Mouse (Mus musculus) ES-E14 (cell line): ENCODE measurements around the gene Dnajc9. TPM values are rescaled to one million over a fixed set of nuclear protein-coding genes. Genes with fewer than 3 reads are reported as not detected.

Experiments
- DNase-seq: peaks from one replicate; pipeline ENCODE4 v3.0.0-alpha.2; 2013; ENCODE audit warnings: low read depth, low spot score
- H3K27ac ChIP-seq: 2 replicates; pipeline ENCODE4 v1.5.1; 2012; ENCODE audit warnings: low read depth, mild to moderate bottlenecking, low read length, moderate library complexity, mixed read lengths; ENCODE audit not compliant: poor library complexity, insufficient read depth, severe bottlenecking
- H3K36me3 ChIP-seq: 2 replicates; pipeline ENCODE4 v1.6.1; 2012; ENCODE audit warnings: mild to moderate bottlenecking, low read length, moderate library complexity, mixed read lengths; ENCODE audit not compliant: control insufficient read depth, poor library complexity, insufficient read depth, severe bottlenecking
- H3K4me1 ChIP-seq, 2 experiments: fragments of 150-350 bp in 1 of 2; sonication (generic) in 1 of 2; 2 replicates each; pipeline ENCODE4 v1.6.1; 2012; ENCODE audit warnings: low read length in 2 of 2, mild to moderate bottlenecking in 1 of 2, mixed read lengths in 1 of 2; ENCODE audit not compliant: control insufficient read depth in 2 of 2, insufficient read depth in 2 of 2, poor library complexity in 1 of 2
- H3K4me3 ChIP-seq, 2 experiments: fragments of 150-350 bp in 1 of 2; sonication (generic) in 1 of 2; 2 replicates each; pipeline ENCODE4 v1.5.1; 2012; ENCODE audit warnings: low read length in 2 of 2, low read depth in 1 of 2, mild to moderate bottlenecking in 1 of 2, mixed read lengths in 1 of 2; ENCODE audit not compliant: insufficient read depth in 1 of 2, poor library complexity in 1 of 2, severe bottlenecking in 1 of 2
- H3K9ac ChIP-seq: 2 replicates; pipeline ENCODE4 v1.6.1; 2012; ENCODE audit warnings: low read depth, mild to moderate bottlenecking, low read length, mixed read lengths; ENCODE audit not compliant: poor library complexity, insufficient read depth, severe bottlenecking
- H3K9me3 ChIP-seq: fragments of 150-350 bp; sonication (generic); 2 replicates; pipeline ENCODE4 v1.6.1; 2012; ENCODE audit warnings: low read depth, mild to moderate bottlenecking, low read length; ENCODE audit not compliant: control insufficient read depth, insufficient read depth
- CHD2 ChIP-seq: IDR thresholded peaks from 2 replicates; pipeline ENCODE4 v1.6.1; 2014; ENCODE audit warnings: mild to moderate bottlenecking, low read depth, low read length, inconsistent platforms
- HCFC1 ChIP-seq: IDR thresholded peaks from 2 replicates; pipeline ENCODE4 v1.6.1; 2012; ENCODE audit warnings: low read length, inconsistent platforms, borderline replicate concordance; ENCODE audit not compliant: insufficient read depth
- MAFK ChIP-seq: IDR thresholded peaks from 2 replicates; pipeline ENCODE4 v1.6.1; 2014; ENCODE audit warnings: mild to moderate bottlenecking, low read depth, low read length, inconsistent platforms; ENCODE audit not compliant: insufficient read depth
- ZC3H11A ChIP-seq: IDR thresholded peaks from 2 replicates; pipeline ENCODE4 v1.6.1; 2012; ENCODE audit warnings: low read depth, mild to moderate bottlenecking, inconsistent platforms, low read length, borderline replicate concordance
- ZNF384 ChIP-seq: IDR thresholded peaks from 2 replicates; pipeline ENCODE4 v1.6.1; 2012; ENCODE audit warnings: low read depth, low read length, inconsistent platforms
- in situ Hi-C, 2 experiments: fragments of 600-800 bp; cut with MboI; formaldehyde crosslinking; loops; one replicate each; pipeline ENCODE4 v1.15.1; 2025; ENCODE audit warnings: low sequenced_read_pairs in 2 of 2, inconsistent platforms in 1 of 2; ENCODE audit not compliant: unreplicated experiment in 2 of 2
- total RNA-seq: library from RNA; depleted of rRNA; stranded (reverse); fragments of 300-350 nt; gene quantifications from 2 replicates; pipeline ENCODE4 v1.2.3, GENCODE M21; 2012; rRNA removed

Dnajc9 gene
- total RNA-seq, 1 experiment: 72.4 TPM

DNA sequence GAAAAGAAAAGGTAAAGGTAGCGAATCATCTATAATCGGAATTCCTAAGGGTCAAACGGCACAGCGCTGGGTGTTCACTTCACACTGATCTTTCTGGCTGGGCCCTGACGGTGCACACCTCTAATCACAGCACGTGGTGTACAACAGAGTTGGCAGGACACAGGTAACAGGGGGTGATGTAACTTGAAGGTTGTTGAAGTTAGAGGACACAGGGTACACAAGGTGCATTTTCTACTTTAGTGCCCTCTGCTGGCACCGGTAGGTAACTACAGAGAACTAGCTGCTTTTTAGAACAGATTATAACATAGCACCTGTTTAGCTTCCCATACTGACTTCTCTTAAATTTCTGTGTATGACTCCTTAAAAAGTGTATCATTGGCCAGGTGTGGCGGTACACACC, 48.6 kb downstream of the Dnajc9 start:
- DNase-seq: peak; percentile 48
- no peak overlapping the region for H3K4me3 ChIP-seq
- no peak overlapping the region for H3K27ac ChIP-seq
- TF ChIP-seq CHD2: no peak
- no peak for TF ChIP-seq HCFC1
- no peak for TF ChIP-seq ZC3H11A
- TF ChIP-seq ZNF384: no peak
- no peak for TF ChIP-seq MAFK
- H3K9ac ChIP-seq: no peak overlapping the region
- no peaks in the 10 kb centered on the region; the same call in 1 of the 2 replicates for H3K9me3 ChIP-seq
- no peaks in the 10 kb centered on the region for H3K4me1 ChIP-seq
- in situ Hi-C loops: no loop called here
- H3K36me3 ChIP-seq: peaks cover 17% of the 10 kb centered on the region

DNA sequence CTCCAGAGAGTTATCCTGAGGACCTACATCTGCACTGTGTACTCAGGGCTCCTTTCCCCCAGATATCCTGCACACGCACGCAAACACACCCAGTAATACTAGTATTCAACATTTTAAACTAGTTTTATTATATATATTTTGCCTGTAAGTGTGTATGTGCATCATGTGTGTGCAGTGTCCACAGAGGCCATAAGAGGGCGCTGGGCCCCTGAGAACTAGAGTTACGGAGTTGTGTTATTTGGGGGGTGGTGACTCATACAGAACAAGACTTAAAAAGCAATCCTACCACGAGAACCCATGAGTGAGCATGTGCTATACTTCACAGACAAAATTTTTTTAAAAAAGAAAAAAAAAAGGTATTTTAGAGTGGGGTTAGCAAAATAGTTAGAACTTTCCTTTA, 49.3 kb downstream of the Dnajc9 start:
- Histone ChIP-seq H3K4me1 (no peaks in the 10 kb centered on the region), H3K9me3 (no peaks in the 10 kb centered on the region; the same call in 1 of the 2 replicates), H3K4me3 (no peak overlapping the region), H3K36me3 (peaks cover 17% of the 10 kb centered on the region), H3K27ac (no peak overlapping the region), H3K9ac (no peak overlapping the region)
- in situ Hi-C loops: no loop called here
- TF ChIP-seq MAFK (no peak), ZNF384 (no peak), CHD2 (no peak), ZC3H11A (no peak), HCFC1 (no peak)
- DNase-seq: no peak

Other genes starting within 250 kb of the Dnajc9 start
- 68.6 and 129 TPM in 2 replicates for gene Kcnk5, start 207.1 kb downstream of the Dnajc9 start, total RNA-seq
- 0.26 TPM in 1 of 2 replicates, not detected in the other for gene Kcnk16, start 119.7 kb downstream of the Dnajc9 start, total RNA-seq
- gene Nudt13, start 94.2 kb downstream of the Dnajc9 start, total RNA-seq: 9.4 and 13.7 TPM in 2 replicates
- gene Ecd, start 40.8 kb downstream of the Dnajc9 start, total RNA-seq: 35.1 and 53.5 TPM in 2 replicates
- gene Fam149b, start 40.7 kb downstream of the Dnajc9 start, total RNA-seq: 18.0 and 19.6 TPM in 2 replicates
- 95.4 and 96.3 TPM in 2 replicates for gene Mrps16, start 4.7 kb upstream of the Dnajc9 start, total RNA-seq
- 0.36 and 0.58 TPM in 2 replicates for gene Cfap70, start 63.3 kb upstream of the Dnajc9 start, total RNA-seq
- gene Anxa7, start 91.2 kb upstream of the Dnajc9 start, total RNA-seq: 37.3 and 55.2 TPM in 2 replicates
- gene Mss51, start 108.0 kb upstream of the Dnajc9 start, total RNA-seq: 1.1 and 1.7 TPM in 2 replicates
- gene Ppp3cb, start 157.7 kb upstream of the Dnajc9 start, total RNA-seq: 30.8 and 32.0 TPM in 2 replicates